Mouse (Mus musculus) bone marrow macrophage, adult 2 months (primary cell): ENCODE results near the gene Apof.

ENCODE experiments used
- CTCF ChIP-seq: IDR thresholded peaks from 2 replicates; pipeline ENCODE4 v1.5.1; 2012; ENCODE audit warnings: low read depth, mild to moderate bottlenecking, low read length, moderate library complexity
- POLR2A ChIP-seq: IDR thresholded peaks from 2 replicates; pipeline ENCODE4 v1.6.1; 2012; ENCODE audit warnings: mild to moderate bottlenecking, low read depth, low read length, borderline replicate concordance

DNA sequence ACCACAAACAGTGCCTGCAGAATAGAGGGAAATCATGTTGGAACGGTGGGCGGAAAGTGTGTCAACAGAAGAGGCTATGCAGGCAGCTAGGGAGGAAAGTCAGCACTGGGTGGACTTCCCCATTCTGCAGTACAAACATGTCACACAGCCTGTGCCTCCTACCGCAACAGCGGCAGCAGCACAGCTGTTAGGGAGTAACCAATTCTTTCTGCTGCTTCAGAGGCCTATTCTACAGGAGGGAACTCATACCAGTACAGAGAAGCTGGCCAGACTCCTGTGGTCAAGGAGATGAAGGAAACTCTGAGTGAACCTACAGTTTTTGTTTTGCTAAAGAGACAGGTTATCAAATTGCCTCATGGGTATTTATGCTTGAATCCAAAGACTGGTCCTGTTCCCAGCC lies 9.5 kb upstream of the Apof start:
- TF ChIP-seq POLR2A (no peak), CTCF (no peak)
